Mouse (Mus musculus) heart, postnatal 0 days (tissue): Measurements from ENCODE around the gene Cbr4. TPM values are rescaled to one million over a fixed set of nuclear protein-coding genes. Genes with fewer than 3 reads are reported as not detected.
A peak's percentile ranks its signal among the peaks of the same experiment; 100 is the strongest.

Experiments
- ATAC-seq: fragments of 200-750 bp; cut with Nextera tagmentation; 2 replicates; pipeline ENCODE4 v1.8.0; 2017; ENCODE audit warnings: low read depth, moderate number of reproducible peaks, moderate library complexity; ENCODE audit not compliant: insufficient read depth
- DNase-seq: peaks from one replicate; pipeline ENCODE4 v3.0.0-alpha.2; 2016; ENCODE audit warnings: low spot score
- H3K27ac ChIP-seq: fragments of 300-500 bp; sonication (generic); 2 replicates; pipeline ENCODE4 v1.5.1; 2014; ENCODE audit warnings: low read depth, mild to moderate bottlenecking
- H3K27me3 ChIP-seq: fragments of 300-500 bp; sonication (generic); 2 replicates; pipeline ENCODE4 v1.6.1; 2014; ENCODE audit warnings: low read length, mixed read lengths; ENCODE audit not compliant: control insufficient read depth, insufficient read depth
- H3K36me3 ChIP-seq: fragments of 300-500 bp; sonication (generic); replicated peaks from 2 replicates; pipeline ENCODE4 v1.6.1; 2014; ENCODE audit warnings: low read length, mixed read lengths; ENCODE audit not compliant: control insufficient read depth, insufficient read depth
- H3K4me1 ChIP-seq: fragments of 300-500 bp; sonication (generic); 2 replicates; pipeline ENCODE4 v1.6.1; 2014; ENCODE audit warnings: antibody characterized with exemption; ENCODE audit not compliant: control insufficient read depth, insufficient read depth
- H3K4me2 ChIP-seq: fragments of 300-500 bp; sonication (generic); 2 replicates; pipeline ENCODE4 v1.6.1; 2014; ENCODE audit warnings: low read depth, mild to moderate bottlenecking, low read length, moderate library complexity
- H3K4me3 ChIP-seq: fragments of 300-500 bp; sonication (generic); 2 replicates; pipeline ENCODE4 v1.5.1; 2014; ENCODE audit warnings: low read depth, low read length
- H3K9ac ChIP-seq: fragments of 300-500 bp; sonication (generic); replicated peaks from 2 replicates; pipeline ENCODE4 v1.6.1; 2014; ENCODE audit warnings: low read depth, low read length, mixed read lengths
- H3K9me3 ChIP-seq: fragments of 300-500 bp; sonication (generic); replicated peaks from 2 replicates; pipeline ENCODE4 v1.6.1; 2016; ENCODE audit warnings: low read length; ENCODE audit not compliant: control insufficient read depth
- CTCF ChIP-seq: IDR thresholded peaks from 2 replicates; pipeline ENCODE4 v1.5.1; 2016; ENCODE audit warnings: antibody characterized with exemption, control low read depth, low read depth
- EP300 ChIP-seq: IDR thresholded peaks from 2 replicates; pipeline ENCODE4 v1.6.1; 2016; ENCODE audit warnings: antibody characterized with exemption, low read depth
- WGBS: fragments of 180-500 bp; shearing (Covaris S2); extraction: QIAGEN DNeasy Blood & Tissue Kit; methylation state at CpG from one replicate; pipeline ENCODE4 v1.1.7; 2014; 5-methylcytosine and 5-hydroxymethylcytosine counted together
- polyA plus RNA-seq: library from polyadenylated mRNA; unstranded; fragments of >200 nt; fragmentation: Nextera tagmentation; extraction: Ambion mirVana; gene quantifications from 2 replicates; pipeline ENCODE4 v1.2.1, GENCODE M21; 2015
- total RNA-seq: library from RNA; depleted of rRNA; stranded (reverse); fragments of >200 nt; gene quantifications from 2 replicates; pipeline ENCODE4 v1.2.3, GENCODE M21; 2014; ENCODE audit warnings: low replicate concordance; rRNA removed

Gene Cbr4
- total RNA-seq (31.0 and 74.6 TPM in 2 replicates), polyA plus RNA-seq (86.2 and 86.5 TPM in 2 replicates)

DNA sequence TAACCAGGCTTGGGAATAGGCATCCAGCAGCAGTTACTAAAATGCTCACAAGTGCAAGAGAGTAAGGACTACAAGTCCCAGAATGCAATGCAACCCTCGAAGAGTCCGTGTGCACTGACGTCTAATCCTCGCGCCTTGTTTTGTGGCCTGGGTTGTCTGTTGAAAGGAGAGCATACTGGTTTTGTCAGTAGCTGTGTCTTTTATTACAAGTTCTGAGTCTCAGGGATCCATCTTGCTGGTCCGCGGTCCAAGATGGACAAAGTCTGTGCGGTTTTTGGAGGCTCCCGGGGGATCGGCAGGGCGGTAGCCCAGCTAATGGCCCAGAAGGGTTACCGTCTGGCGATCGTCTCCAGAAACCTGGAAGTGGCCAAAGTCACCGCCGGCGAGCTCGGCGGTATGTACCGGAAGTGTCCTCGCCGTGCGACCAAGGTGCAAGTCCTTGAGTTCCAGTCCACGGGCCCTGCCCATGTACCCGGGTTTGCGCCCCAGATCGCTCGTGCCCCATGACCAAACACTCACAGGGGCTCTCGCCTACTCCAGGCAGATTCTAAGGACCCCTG is at the start of gene Cbr4:
Cbr4 (plus strand) TSS at position 138 of the 560 bp plus-strand sequence.
- Histone ChIP-seq H3K4me3 (peak within 1 kb of the TSS; percentile 65), H3K27me3 (no peaks in the 10 kb centered on the region), H3K9me3 (no peaks in the 10 kb centered on the region), H3K4me2 (peak within 1 kb of the TSS; percentile 70), H3K36me3 (peaks cover 13% of the 10 kb centered on the region; the same call in 1 of the 2 replicates), H3K27ac (peak within 1 kb of the TSS; percentile 95), H3K9ac (peak within 1 kb of the TSS; percentile 80), H3K4me1 (peaks cover 3% of the 10 kb centered on the region; the same call in 1 of the 2 replicates)
- no peak for TF ChIP-seq EP300
- TF ChIP-seq CTCF = no peak
- DNase-seq = peak; percentile 96
- WGBS = 2% methylated on average over 29 of the region's 29 CpGs
- ATAC-seq = peak; percentile 95

DNA sequence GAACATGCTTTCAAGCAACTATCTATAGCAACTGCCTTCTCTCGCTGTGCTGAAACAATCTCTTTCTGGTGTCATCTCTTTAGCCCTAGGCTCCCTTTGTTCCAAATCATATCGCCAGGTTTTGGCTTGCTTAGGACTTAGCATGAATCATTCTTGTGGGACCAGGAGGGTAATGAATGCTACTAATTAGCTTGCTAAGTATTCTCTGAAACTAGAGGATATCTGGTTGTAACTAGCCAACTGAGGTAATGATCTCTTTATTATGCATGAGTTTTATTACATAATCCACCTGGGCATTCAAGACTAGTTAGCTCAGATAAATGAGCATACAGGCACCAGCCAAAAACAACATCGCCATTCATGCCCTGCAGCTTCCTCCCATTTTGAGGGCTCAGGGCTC is 44.5 kb upstream of the Cbr4 start:
- 89% methylated on average over 3 of the region's 3 CpGs for WGBS
- Histone ChIP-seq H3K9ac (no peak overlapping the region), H3K4me3 (no peak overlapping the region), H3K27ac (no peak overlapping the region), H3K27me3 (no peaks in the 10 kb centered on the region), H3K9me3 (peaks cover 10% of the 10 kb centered on the region; the same call in 1 of the 2 replicates), H3K4me1 (no peaks in the 10 kb centered on the region), H3K36me3 (no peaks in the 10 kb centered on the region), H3K4me2 (no peak overlapping the region)
- no peak for DNase-seq
- no peak for TF ChIP-seq EP300
- no peak for TF ChIP-seq CTCF
- ATAC-seq = no peak

DNA sequence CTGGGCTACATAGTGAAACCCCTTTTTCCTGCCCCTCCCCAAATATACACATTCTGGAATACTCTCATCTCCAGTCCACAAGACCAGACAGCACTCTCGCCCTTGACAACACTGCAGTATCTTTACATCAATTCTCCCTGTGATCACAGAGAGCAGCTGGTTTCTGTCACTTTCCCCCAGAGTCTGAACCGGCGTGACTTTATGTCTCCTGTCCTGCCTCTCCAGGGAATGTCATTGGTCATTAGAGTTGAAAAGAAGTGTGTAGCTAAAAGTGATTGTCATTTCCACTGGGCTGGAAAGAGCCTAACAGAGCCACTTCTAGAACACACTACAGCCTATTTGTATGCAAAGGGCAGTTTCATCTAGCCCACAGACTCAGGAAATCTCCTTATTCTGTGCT is 43.2 kb upstream of the Cbr4 start:
- Histone ChIP-seq H3K36me3 (no peaks in the 10 kb centered on the region), H3K9ac (no peak overlapping the region), H3K4me3 (no peak overlapping the region), H3K9me3 (peaks cover 10% of the 10 kb centered on the region; the same call in 1 of the 2 replicates), H3K4me1 (no peaks in the 10 kb centered on the region), H3K4me2 (no peak overlapping the region), H3K27me3 (no peaks in the 10 kb centered on the region), H3K27ac (no peak overlapping the region)
- ATAC-seq (no peak), DNase-seq (no peak)
- WGBS = 60% methylated on average over 3 of the region's 3 CpGs
- TF ChIP-seq CTCF (no peak), EP300 (no peak)

DNA sequence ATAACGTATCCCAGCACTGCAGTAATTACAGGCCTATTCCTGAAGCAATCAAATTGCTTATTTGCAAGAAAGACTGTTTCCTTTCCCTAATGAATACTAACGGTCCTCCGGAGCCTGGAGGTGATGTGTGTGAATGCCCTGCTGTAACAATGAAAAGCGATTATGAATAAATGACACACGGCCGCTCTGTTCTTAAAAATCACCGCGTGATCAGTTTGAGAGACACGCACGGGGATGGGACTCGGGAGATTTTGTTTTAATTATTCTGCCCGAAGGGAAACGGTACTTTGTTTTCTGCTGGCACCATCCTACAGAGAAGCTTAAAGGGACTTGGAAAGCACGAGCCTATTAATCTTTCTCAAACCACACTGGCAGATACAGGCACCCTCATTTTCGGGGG is 41.2 kb upstream of the Cbr4 start:
- no peaks in the 10 kb centered on the region for H3K27me3 ChIP-seq
- no peaks in the 10 kb centered on the region for H3K9me3 ChIP-seq
- H3K27ac ChIP-seq = no peak overlapping the region
- H3K36me3 ChIP-seq = no peaks in the 10 kb centered on the region
- no peak overlapping the region for H3K4me2 ChIP-seq
- 74% methylated on average over 15 of the region's 15 CpGs for WGBS
- no peak overlapping the region for H3K9ac ChIP-seq
- DNase-seq (no peak), ATAC-seq (no peak)
- H3K4me1 ChIP-seq = no peaks in the 10 kb centered on the region
- H3K4me3 ChIP-seq = no peak overlapping the region
- no peak for TF ChIP-seq CTCF
- no peak for TF ChIP-seq EP300

DNA sequence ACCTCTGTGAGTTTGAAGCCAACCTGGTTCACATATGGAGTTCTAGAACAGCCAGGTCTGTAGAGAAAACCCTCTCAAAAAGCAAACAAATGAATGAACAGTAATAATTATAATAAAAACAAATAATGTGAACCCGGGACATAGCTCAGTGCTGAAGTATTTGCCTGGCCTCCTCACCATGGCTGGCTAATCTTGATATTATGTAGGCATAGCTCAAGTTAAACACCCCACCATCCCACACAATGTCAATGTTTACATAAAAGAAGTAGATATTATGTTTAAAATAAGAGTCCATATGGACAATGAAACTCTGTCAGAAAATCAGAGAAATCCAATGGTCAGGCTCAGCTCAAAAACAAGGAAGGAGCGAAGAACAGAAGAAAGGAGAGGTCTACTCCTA is 39.4 kb upstream of the Cbr4 start:
- no peak overlapping the region for H3K4me3 ChIP-seq
- no peak overlapping the region for H3K4me2 ChIP-seq
- no peaks in the 10 kb centered on the region for H3K9me3 ChIP-seq
- H3K36me3 ChIP-seq = no peaks in the 10 kb centered on the region
- no peaks in the 10 kb centered on the region for H3K27me3 ChIP-seq
- no peak overlapping the region for H3K27ac ChIP-seq
- H3K9ac ChIP-seq = no peak overlapping the region
- no peaks in the 10 kb centered on the region for H3K4me1 ChIP-seq
- no peak for TF ChIP-seq EP300
- TF ChIP-seq CTCF = no peak
- DNase-seq = no peak
- ATAC-seq = no peak
- WGBS = 85% methylated on average over 2 of the region's 2 CpGs

DNA sequence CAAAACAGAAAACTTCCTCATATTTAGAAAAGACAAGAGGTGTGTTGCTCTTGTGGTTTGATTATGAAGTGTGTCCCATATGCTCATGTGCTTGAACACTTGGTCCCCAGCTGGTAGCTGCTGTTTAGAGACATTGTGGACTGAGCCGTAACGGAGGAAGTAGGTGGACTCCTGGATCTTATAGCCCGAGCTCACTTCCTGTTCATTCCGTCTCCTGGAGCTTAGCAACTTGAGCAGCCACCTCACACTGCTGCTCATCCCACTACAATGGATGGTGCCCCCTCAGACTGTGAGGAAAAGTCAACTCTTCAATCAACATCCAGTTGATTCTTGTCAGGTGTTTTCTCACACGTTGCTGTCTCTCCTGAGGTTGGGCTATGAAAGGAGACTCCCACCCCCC is 38.7 kb upstream of the Cbr4 start:
- Histone ChIP-seq H3K27ac (no peak overlapping the region), H3K36me3 (no peaks in the 10 kb centered on the region), H3K9ac (no peak overlapping the region), H3K27me3 (no peaks in the 10 kb centered on the region), H3K4me3 (no peak overlapping the region), H3K4me1 (no peaks in the 10 kb centered on the region), H3K9me3 (no peaks in the 10 kb centered on the region), H3K4me2 (no peak overlapping the region)
- 44% methylated on average over 5 of the region's 5 CpGs for WGBS
- DNase-seq = no peak
- no peak for TF ChIP-seq CTCF
- no peak for TF ChIP-seq EP300
- no peak for ATAC-seq
